Comparison of ENCODE assay signal across 19 mouse cellular contexts in genomic region chr17:83841011-83841410, GRCm38 (mm10). TPM values are rescaled to one million over a fixed set of nuclear protein-coding genes. Genes with fewer than 3 reads are reported as not detected.
A peak's percentile ranks its signal among the peaks of the same experiment; 100 is the strongest.
DNase-seq lines count a peak whose midpoint lies in the region; ATAC-seq and TF ChIP-seq lines count a peak whose summit lies in the region.
"Had no signal": no experiment of that assay in that cellular context is flagged by ENCODE, and none has a peak within 500 bp of the region (broad histone marks: within the 10 kb centered on the region; RNA-seq: fewer than 3 reads in every experiment).

No protein-coding gene starts in this region.

- no peak overlapping the region for H3K4me3 ChIP-seq in liver, adult 2 months (ENCODE audit: insufficient read depth, low read depth, low read length)
- no peak overlapping the region for H3K4me3 ChIP-seq in liver, postnatal 0 days (ENCODE audit: low read depth, low read length)

- no peaks in the 10 kb centered on the region for H3K27me3 ChIP-seq in liver, adult 2 months (ENCODE audit: control insufficient read depth, insufficient read depth, low read length)
- no peaks in the 10 kb centered on the region for H3K27me3 ChIP-seq in liver, postnatal 0 days (ENCODE audit: insufficient read depth, low read length)
- H3K27me3 ChIP-seq: CH12.LX, Patski had no signal

- H3K9me3 ChIP-seq in liver, postnatal 0 days (ENCODE audit: low read length): no peaks in the 10 kb centered on the region
- H3K9me3 ChIP-seq: G1E had no signal

- H3K36me3 ChIP-seq in liver, adult 2 months (ENCODE audit: control insufficient read depth, insufficient read depth, low read length): peaks cover 13% of the 10 kb centered on the region; the same call in 1 of the 2 replicates
- 0 out of 2 replicates have a peak, but pooled peaks cover 7% of the 10 kb centered on the region for H3K36me3 ChIP-seq in liver, postnatal 0 days (replicated peaks; ENCODE audit: insufficient read depth, low read length)
- H3K36me3 ChIP-seq: G1E had no signal

- 24% methylated on average over 5 of the region's 5 CpGs for WGBS in liver, adult 2 months
- 68% methylated on average over 5 of the region's 5 CpGs for WGBS in liver, postnatal 0 days (ENCODE audit: insufficient replicate concordance)

- H3K27ac ChIP-seq in liver, adult 2 months (replicated peaks; ENCODE audit: insufficient read depth, low read depth, low read length): peak overlapping the region; percentile 81
- no peak overlapping the region for H3K27ac ChIP-seq in liver, postnatal 0 days (ENCODE audit: low read depth)

- no peak for TF ChIP-seq POLR2A in liver, adult 2 months (IDR thresholded peaks at IDR 0.05; ENCODE audit: extremely low read depth, insufficient read depth, low read length)

- H3K79me2 ChIP-seq in liver, adult 2 months (ENCODE audit: control insufficient read depth, insufficient read depth, low read length): peaks cover 7% of the 10 kb centered on the region; the same call in 1 of the 2 replicates

- TF ChIP-seq EP300 in liver, postnatal 0 days (IDR thresholded peaks at IDR 0.05; ENCODE audit: low read depth): no peak

- peak; percentile 97 for DNase-seq in liver, adult 2 months (ENCODE audit: extremely low read depth, low read depth, low spot score)
- DNase-seq in liver, postnatal 0 days: no peak
- DNase-seq: adrenal gland, adult 2 months; adrenal gland, adult 8-10 months; adrenal gland, postnatal 10 days; adrenal gland, postnatal 14 days; adrenal gland, postnatal 25 days; adrenal gland, postnatal 36 days; B cell, adult 2 months; cerebellum, adult 11 months; cerebellum, adult 11-12 months; cerebellum, adult 18-20 months; cerebellum, adult 2 months had no signal

- no peak for TF ChIP-seq CTCF in liver, adult 2 months (IDR thresholded peaks at IDR 0.05; ENCODE audit: low read depth, low read length)
- no peak for TF ChIP-seq CTCF in liver, postnatal 0 days (IDR thresholded peaks at IDR 0.05; ENCODE audit: low read depth)

- peaks cover 48% of the 10 kb centered on the region for H3K4me1 ChIP-seq in liver, adult 2 months (ENCODE audit: control insufficient read depth, insufficient read depth, low read length)
- peaks cover 16% of the 10 kb centered on the region for H3K4me1 ChIP-seq in liver, postnatal 0 days (ENCODE audit: insufficient read depth)

- no peak for ATAC-seq in liver, postnatal 0 days
- ATAC-seq: activated CD4-positive, CD25-positive, alpha-beta regulatory T cell, adult 4 months; CD4-positive, CD25-positive, alpha-beta regulatory T cell, adult 4 months; Patski had no signal

- H3K4me2 ChIP-seq in liver, postnatal 0 days (ENCODE audit: low read depth, low read length): no peak overlapping the region

- H3K9ac ChIP-seq in liver, adult 2 months (ENCODE audit: low read depth, low read length): peak overlapping the region; percentile 59
- H3K9ac ChIP-seq in liver, postnatal 0 days (replicated peaks): no peak overlapping the region

RNA-seq across cellular contexts. Expression of gene Haao, which starts 6.8 kb away (rescaled TPM):
- 588 and 626 TPM in 2 replicates for total RNA-seq in liver, adult 2 months (2014; rRNA removed)
- 835 and 840 TPM in 2 replicates for polyA plus RNA-seq in liver, adult 2 months (2012; rRNA removed)
- 93.3 and 104 TPM in 2 replicates for polyA plus RNA-seq in liver, postnatal 0 days (2015; fragmentation: Nextera tagmentation; extraction: Ambion mirVana)
- polyA plus RNA-seq: C2C12, Patski had no signal
